Mouse (Mus musculus): ENCODE measurements around the gene Fgfr3. TPM values are rescaled to one million over a fixed set of nuclear protein-coding genes. Genes with fewer than 3 reads are reported as not detected.
A peak's percentile ranks its signal among the peaks of the same experiment; 100 is the strongest.

The Fgfr3 gene
- polyA plus RNA-seq, 1 experiment = 29.6 TPM

- Histone ChIP-seq H3K36me3 (ENCODE audit: control insufficient read depth, insufficient read depth, low read length) (no peaks in the 10 kb centered on the region), H3K4me3 (ENCODE audit: extremely low read depth, insufficient read depth, insufficient read length) (no peak overlapping the region), H3K4me1 (ENCODE audit: control insufficient read depth, insufficient read depth, insufficient read length) (peaks cover 12% of the 10 kb centered on the region), H3K27ac (ENCODE audit: insufficient read depth, low read length) (no peak overlapping the region), H3K27me3 (ENCODE audit: control insufficient read depth, insufficient read depth, low read length) (peaks cover 16% of the 10 kb centered on the region)
- no peak for TF ChIP-seq POLR2A (IDR thresholded peaks at IDR 0.05; ENCODE audit: low read depth, low read length)
- TF ChIP-seq CTCF (IDR thresholded peaks at IDR 0.05; ENCODE audit: extremely low read depth, insufficient read depth, insufficient read length, insufficient replicate concordance) = no peak
- WGBS = 47% methylated on average over 5 of the region's 5 CpGs
- no peak for DNase-seq (ENCODE audit: low read depth in 1 of 2, low spot score in 2 of 2)
Observed at GRCm38 (mm10) chr5:33718460-33718859, 3.0 kb upstream of the Fgfr3 start.

- no peak for DNase-seq (ENCODE audit: low read depth in 1 of 2, low spot score in 2 of 2)
- Histone ChIP-seq H3K27ac (ENCODE audit: insufficient read depth, low read length) (no peak overlapping the region), H3K27me3 (ENCODE audit: control insufficient read depth, insufficient read depth, low read length) (peaks cover 21% of the 10 kb centered on the region), H3K4me1 (ENCODE audit: control insufficient read depth, insufficient read depth, insufficient read length) (peaks cover 14% of the 10 kb centered on the region), H3K4me3 (ENCODE audit: extremely low read depth, insufficient read depth, insufficient read length) (peak overlapping the region; percentile 58; the same call in 1 of the 2 replicates), H3K36me3 (ENCODE audit: control insufficient read depth, insufficient read depth, low read length) (no peaks in the 10 kb centered on the region)
- 45% methylated on average over 8 of the region's 8 CpGs for WGBS
- TF ChIP-seq CTCF (IDR thresholded peaks at IDR 0.05; ENCODE audit: extremely low read depth, insufficient read depth, insufficient read length, insufficient replicate concordance) = no peak
- no peak for TF ChIP-seq POLR2A (IDR thresholded peaks at IDR 0.05; ENCODE audit: low read depth, low read length)
Observed at GRCm38 (mm10) chr5:33720852-33721490, 503 bp upstream of the Fgfr3 start.

GRCm38 (mm10) chr5:33722266-33723018 lies 968 bp downstream of the Fgfr3 start:
- no peaks in the 10 kb centered on the region for H3K36me3 ChIP-seq (ENCODE audit: control insufficient read depth, insufficient read depth, low read length)
- DNase-seq (ENCODE audit: low read depth in 1 of 2, low spot score in 2 of 2) = no peak
- peaks cover 14% of the 10 kb centered on the region for H3K4me1 ChIP-seq (ENCODE audit: control insufficient read depth, insufficient read depth, insufficient read length)
- TF ChIP-seq POLR2A (IDR thresholded peaks at IDR 0.05; ENCODE audit: low read depth, low read length) (no peak), CTCF (IDR thresholded peaks at IDR 0.05; ENCODE audit: extremely low read depth, insufficient read depth, insufficient read length, insufficient replicate concordance) (no peak)
- H3K27ac ChIP-seq (ENCODE audit: insufficient read depth, low read length) = no peak overlapping the region
- 1% methylated on average over 53 of the region's 53 CpGs for WGBS
- peaks cover 21% of the 10 kb centered on the region for H3K27me3 ChIP-seq (ENCODE audit: control insufficient read depth, insufficient read depth, low read length)
- peak overlapping the region; percentile 58 for H3K4me3 ChIP-seq (ENCODE audit: extremely low read depth, insufficient read depth, insufficient read length)

- no peak overlapping the region for H3K27ac ChIP-seq (ENCODE audit: insufficient read depth, low read length)
- 1% methylated on average over 61 of the region's 61 CpGs for WGBS
- no peaks in the 10 kb centered on the region for H3K36me3 ChIP-seq (ENCODE audit: control insufficient read depth, insufficient read depth, low read length)
- peak overlapping the region; percentile 58; the same call in 1 of the 2 replicates for H3K4me3 ChIP-seq (ENCODE audit: extremely low read depth, insufficient read depth, insufficient read length)
- H3K4me1 ChIP-seq (ENCODE audit: control insufficient read depth, insufficient read depth, insufficient read length) = peaks cover 14% of the 10 kb centered on the region
- TF ChIP-seq POLR2A (IDR thresholded peaks at IDR 0.05; ENCODE audit: low read depth, low read length) (no peak), CTCF (IDR thresholded peaks at IDR 0.05; ENCODE audit: extremely low read depth, insufficient read depth, insufficient read length, insufficient replicate concordance) (no peak)
- no peak for DNase-seq (ENCODE audit: low read depth in 1 of 2, low spot score in 2 of 2)
- peaks cover 21% of the 10 kb centered on the region for H3K27me3 ChIP-seq (ENCODE audit: control insufficient read depth, insufficient read depth, low read length)
Observed at GRCm38 (mm10) chr5:33723019-33723640, 1.7 kb downstream of the Fgfr3 start.

- Histone ChIP-seq H3K27me3 (ENCODE audit: control insufficient read depth, insufficient read depth, low read length) (peaks cover 21% of the 10 kb centered on the region), H3K36me3 (ENCODE audit: control insufficient read depth, insufficient read depth, low read length) (no peaks in the 10 kb centered on the region), H3K27ac (ENCODE audit: insufficient read depth, low read length) (no peak overlapping the region), H3K4me3 (ENCODE audit: extremely low read depth, insufficient read depth, insufficient read length) (no peak overlapping the region), H3K4me1 (ENCODE audit: control insufficient read depth, insufficient read depth, insufficient read length) (peaks cover 14% of the 10 kb centered on the region)
- no peak for TF ChIP-seq CTCF (IDR thresholded peaks at IDR 0.05; ENCODE audit: extremely low read depth, insufficient read depth, insufficient read length, insufficient replicate concordance)
- no peak for TF ChIP-seq POLR2A (IDR thresholded peaks at IDR 0.05; ENCODE audit: low read depth, low read length)
- DNase-seq (ENCODE audit: low read depth in 1 of 2, low spot score in 2 of 2) = no peak
- WGBS = 38% methylated on average over 36 of the region's 36 CpGs
Observed at GRCm38 (mm10) chr5:33723641-33724465, 2.4 kb downstream of the Fgfr3 start.

- peaks cover 14% of the 10 kb centered on the region for H3K4me1 ChIP-seq (ENCODE audit: control insufficient read depth, insufficient read depth, insufficient read length)
- H3K27ac ChIP-seq (ENCODE audit: insufficient read depth, low read length) = no peak overlapping the region
- H3K4me3 ChIP-seq (ENCODE audit: extremely low read depth, insufficient read depth, insufficient read length) = no peak overlapping the region
- no peak for DNase-seq (ENCODE audit: low read depth in 1 of 2, low spot score in 2 of 2)
- H3K27me3 ChIP-seq (ENCODE audit: control insufficient read depth, insufficient read depth, low read length) = peaks cover 21% of the 10 kb centered on the region
- TF ChIP-seq CTCF (IDR thresholded peaks at IDR 0.05; ENCODE audit: extremely low read depth, insufficient read depth, insufficient read length, insufficient replicate concordance) = no peak
- WGBS = 85% methylated on average over 7 of the region's 7 CpGs
- H3K36me3 ChIP-seq (ENCODE audit: control insufficient read depth, insufficient read depth, low read length) = no peaks in the 10 kb centered on the region
Observed at GRCm38 (mm10) chr5:33726081-33726647, 4.7 kb downstream of the Fgfr3 start.

Measured in spleen, adult 2 months (tissue).